In genomic region chr8:10125684-10126083, GRCm38 (mm10) we compare ENCODE assay signal across 23 mouse cellular contexts. TPM values are rescaled to one million over a fixed set of nuclear protein-coding genes. Genes with fewer than 3 reads are reported as not detected.
DNase-seq lines count a peak whose midpoint lies in the region; ATAC-seq and TF ChIP-seq lines count a peak whose summit lies in the region.
"Had no signal": no experiment of that assay in that cellular context is flagged by ENCODE, and none has a peak within 500 bp of the region (broad histone marks: within the 10 kb centered on the region; RNA-seq: fewer than 3 reads in every experiment).

No protein-coding gene starts in this region.

- no peak for TF ChIP-seq CTCF in hindbrain, postnatal 0 days (IDR thresholded peaks at IDR 0.05; ENCODE audit: low read depth)
- TF ChIP-seq CTCF in stomach, postnatal 0 days (IDR thresholded peaks at IDR 0.05; ENCODE audit: low read depth), result no peak

- WGBS in hindbrain, postnatal 0 days, result 65% methylated on average over 4 of the region's 4 CpGs
- WGBS in hindbrain, embryonic 13.5 days, result 70% methylated on average over 4 of the region's 4 CpGs
- 72% methylated on average over 4 of the region's 4 CpGs for WGBS in stomach, postnatal 0 days

- H3K9me3 ChIP-seq in hindbrain, postnatal 0 days (ENCODE audit: low read length), result no peaks in the 10 kb centered on the region
- H3K9me3 ChIP-seq in hindbrain, embryonic 13.5 days, result no peaks in the 10 kb centered on the region
- H3K9me3 ChIP-seq in stomach, postnatal 0 days (ENCODE audit: control insufficient read depth, low read length), result no peaks in the 10 kb centered on the region
- H3K9me3 ChIP-seq: embryonic facial prominence, embryonic 12.5 days; heart, embryonic 13.5 days; lung, embryonic 15.5 days; midbrain, embryonic 13.5 days; neural tube, embryonic 13.5 days had no signal

- H3K27ac ChIP-seq in hindbrain, postnatal 0 days, result no peak overlapping the region
- H3K27ac ChIP-seq in hindbrain, embryonic 13.5 days, result no peak overlapping the region
- no peak overlapping the region for H3K27ac ChIP-seq in stomach, postnatal 0 days (replicated peaks)
- H3K27ac ChIP-seq: embryonic facial prominence, embryonic 12.5 days; heart, embryonic 13.5 days; liver, embryonic 14.5 days; lung, embryonic 15.5 days; midbrain, embryonic 13.5 days; neural tube, embryonic 13.5 days had no signal

- peak; percentile 36 for DNase-seq in hindbrain, postnatal 0 days (ENCODE audit: low spot score)
- DNase-seq in brain, embryonic 18.5 days (ENCODE audit: low read depth, low spot score), result peak; percentile 18
- DNase-seq in cerebellum, adult 11-12 months, result peak; percentile 26
- peak; percentile 33 to 74 for DNase-seq in cerebellum, postnatal 14 days
- DNase-seq in kidney, postnatal 25 days, result no peak
- no peak for DNase-seq in stomach, postnatal 0 days (ENCODE audit: low spot score)
- DNase-seq: adrenal gland, adult 8-10 months; heart, postnatal 14 days; kidney, adult 8-10 months; kidney, postnatal 14 days; lung, postnatal 36 days; right cerebral cortex, postnatal 14 days had no signal

- H3K27me3 ChIP-seq in hindbrain, postnatal 0 days (ENCODE audit: insufficient read depth, low read length), result no peaks in the 10 kb centered on the region
- no peaks in the 10 kb centered on the region for H3K27me3 ChIP-seq in hindbrain, embryonic 13.5 days
- no peaks in the 10 kb centered on the region for H3K27me3 ChIP-seq in stomach, postnatal 0 days (ENCODE audit: control insufficient read depth, insufficient read depth, low read length)
- H3K27me3 ChIP-seq: embryonic facial prominence, embryonic 12.5 days; heart, embryonic 13.5 days; lung, embryonic 15.5 days; megakaryocyte, embryonic 14.5 days; midbrain, embryonic 13.5 days; neural tube, embryonic 13.5 days had no signal

- H3K4me1 ChIP-seq in hindbrain, postnatal 0 days (ENCODE audit: insufficient read depth, low read length), result no peaks in the 10 kb centered on the region
- H3K4me1 ChIP-seq in hindbrain, embryonic 13.5 days (replicated peaks), result peaks cover 22% of the 10 kb centered on the region
- H3K4me1 ChIP-seq in stomach, postnatal 0 days (replicated peaks; ENCODE audit: control insufficient read depth, insufficient read depth), result no peaks in the 10 kb centered on the region
- H3K4me1 ChIP-seq: embryonic facial prominence, embryonic 12.5 days; heart, embryonic 13.5 days; lung, embryonic 15.5 days; megakaryocyte, embryonic 14.5 days had no signal

- no peak for TF ChIP-seq EP300 in stomach, postnatal 0 days (optimal IDR thresholded peaks at IDR 0.05)

- no peak overlapping the region for H3K4me3 ChIP-seq in hindbrain, postnatal 0 days (ENCODE audit: low read length)
- H3K4me3 ChIP-seq in hindbrain, embryonic 13.5 days, result no peak overlapping the region
- no peak overlapping the region for H3K4me3 ChIP-seq in stomach, postnatal 0 days (ENCODE audit: low read depth, low read length)
- H3K4me3 ChIP-seq: embryonic facial prominence, embryonic 12.5 days; heart, embryonic 13.5 days; lung, embryonic 15.5 days; megakaryocyte, embryonic 14.5 days; midbrain, embryonic 13.5 days; myocyte; neural tube, embryonic 13.5 days had no signal

- no peaks in the 10 kb centered on the region for H3K36me3 ChIP-seq in hindbrain, postnatal 0 days (ENCODE audit: insufficient read depth, low read length)
- no peaks in the 10 kb centered on the region for H3K36me3 ChIP-seq in hindbrain, embryonic 13.5 days
- H3K36me3 ChIP-seq in stomach, postnatal 0 days (ENCODE audit: control insufficient read depth, insufficient read depth, low read length), result no peaks in the 10 kb centered on the region
- H3K36me3 ChIP-seq: embryonic facial prominence, embryonic 12.5 days; heart, embryonic 13.5 days; lung, embryonic 15.5 days; midbrain, embryonic 13.5 days; neural tube, embryonic 13.5 days had no signal

- H3K9ac ChIP-seq in hindbrain, postnatal 0 days (replicated peaks; ENCODE audit: low read length), result no peak overlapping the region
- H3K9ac ChIP-seq in hindbrain, embryonic 13.5 days, result no peak overlapping the region
- no peak overlapping the region for H3K9ac ChIP-seq in stomach, postnatal 0 days (ENCODE audit: low read length)
- H3K9ac ChIP-seq: embryonic facial prominence, embryonic 12.5 days; heart, embryonic 13.5 days; liver, embryonic 14.5 days; lung, embryonic 15.5 days; midbrain, embryonic 13.5 days; neural tube, embryonic 13.5 days had no signal

- no peak for ATAC-seq in hindbrain, postnatal 0 days
- ATAC-seq in hindbrain, embryonic 13.5 days (ENCODE audit: low FRiP score), result no peak
- no peak for ATAC-seq in stomach, postnatal 0 days (ENCODE audit: low FRiP score, low TSS enrichment)
- ATAC-seq: midbrain, embryonic 13.5 days had no signal

- no peak overlapping the region for H3K4me2 ChIP-seq in hindbrain, postnatal 0 days (ENCODE audit: low read depth, low read length)
- H3K4me2 ChIP-seq in hindbrain, embryonic 13.5 days, result no peak overlapping the region
- H3K4me2 ChIP-seq in stomach, postnatal 0 days (replicated peaks; ENCODE audit: low read depth), result no peak overlapping the region
- H3K4me2 ChIP-seq: embryonic facial prominence, embryonic 12.5 days; heart, embryonic 13.5 days; lung, embryonic 15.5 days; midbrain, embryonic 13.5 days; neural tube, embryonic 13.5 days had no signal

RNA-seq across cellular contexts. Expression of gene Myo16, which starts 28.0 kb away (rescaled TPM):
- 71.2 and 71.8 TPM in 2 replicates for total RNA-seq in hindbrain, postnatal 0 days (2014; rRNA removed)
- polyA plus RNA-seq in hindbrain, postnatal 0 days (2015; fragmentation: Nextera tagmentation; extraction: Ambion mirVana), result 8.1 and 8.7 TPM in 2 replicates
- 5.5 and 5.8 TPM in 2 replicates for polyA plus RNA-seq in hindbrain, embryonic 13.5 days (2015; fragmentation: Nextera tagmentation; extraction: Ambion mirVana)
- 1.5 and 1.7 TPM in 2 replicates for polyA plus RNA-seq in stomach, postnatal 0 days (2015; fragmentation: Nextera tagmentation; extraction: Ambion mirVana)
- total RNA-seq: granulocyte monocyte progenitor cell, adult 5-6 weeks; MEL had no signal

Comparison
In these comparisons a context has a peak if more than half of its experiments do, and no peak if none do; other contexts are left out.
1. DNase-seq: peak in hindbrain, postnatal 0 days (single experiment), brain, embryonic 18.5 days (single experiment), cerebellum, adult 11-12 months (single experiment) and cerebellum, postnatal 14 days (2 of 2); none in kidney, postnatal 25 days (0 of 2) and stomach, postnatal 0 days (single experiment).